Mouse (Mus musculus) bone marrow, adult 2 months (tissue): ENCODE measurements around the gene Coa4.

Experiments used
- CTCF ChIP-seq: fragments of 200-500 bp; IDR thresholded peaks from 2 replicates; pipeline ENCODE4 v1.5.1; 2011; ENCODE audit warnings: low read length, control low read depth; ENCODE audit not compliant: control insufficient read depth, insufficient read depth
- POLR2A ChIP-seq: fragments of 200-500 bp; IDR thresholded peaks from 2 replicates; pipeline ENCODE4 v1.6.1; 2011; ENCODE audit warnings: low read depth, mild to moderate bottlenecking, control low read depth, low read length, borderline replicate concordance; ENCODE audit not compliant: control insufficient read depth

DNA sequence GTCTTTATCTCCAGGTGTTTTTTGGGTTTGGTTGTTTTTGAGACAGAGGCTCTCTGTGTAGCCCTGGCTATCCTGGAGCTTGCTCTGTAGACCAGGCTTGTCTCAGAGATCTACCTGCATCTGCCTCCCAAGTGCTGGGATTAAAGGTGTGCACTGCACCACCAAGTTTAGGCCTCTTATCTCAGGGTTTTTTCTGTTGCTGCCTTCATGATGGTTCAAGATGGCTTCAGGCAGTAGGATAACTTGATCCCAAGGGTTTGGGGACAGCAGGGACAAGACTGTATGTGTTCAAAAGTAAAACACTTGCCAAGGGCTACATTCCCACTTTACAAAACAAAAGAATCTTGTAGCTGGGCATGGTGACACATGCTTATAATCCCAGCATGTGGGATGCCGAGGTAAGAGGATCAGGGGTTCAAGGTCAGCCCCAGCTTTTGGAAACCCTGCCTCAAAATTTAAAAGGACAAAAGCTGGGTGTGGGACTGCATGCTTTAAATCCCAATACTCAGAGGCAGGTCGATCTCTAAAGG is 35.0 kb upstream of the Coa4 start:
- TF ChIP-seq CTCF (no peak), POLR2A (no peak)
